Mouse (Mus musculus) regulatory T cell (primary cell): ENCODE measurements around the gene Map1a.

Source experiments
- in situ Hi-C: fragments of 300-600 bp; cut with MboI, MseI; formaldehyde crosslinking; loops from one replicate; pipeline ENCODE4 v1.15.1; 2025; ENCODE audit warnings: high pct_unique_total_duplicates

Gene Map1a

DNA sequence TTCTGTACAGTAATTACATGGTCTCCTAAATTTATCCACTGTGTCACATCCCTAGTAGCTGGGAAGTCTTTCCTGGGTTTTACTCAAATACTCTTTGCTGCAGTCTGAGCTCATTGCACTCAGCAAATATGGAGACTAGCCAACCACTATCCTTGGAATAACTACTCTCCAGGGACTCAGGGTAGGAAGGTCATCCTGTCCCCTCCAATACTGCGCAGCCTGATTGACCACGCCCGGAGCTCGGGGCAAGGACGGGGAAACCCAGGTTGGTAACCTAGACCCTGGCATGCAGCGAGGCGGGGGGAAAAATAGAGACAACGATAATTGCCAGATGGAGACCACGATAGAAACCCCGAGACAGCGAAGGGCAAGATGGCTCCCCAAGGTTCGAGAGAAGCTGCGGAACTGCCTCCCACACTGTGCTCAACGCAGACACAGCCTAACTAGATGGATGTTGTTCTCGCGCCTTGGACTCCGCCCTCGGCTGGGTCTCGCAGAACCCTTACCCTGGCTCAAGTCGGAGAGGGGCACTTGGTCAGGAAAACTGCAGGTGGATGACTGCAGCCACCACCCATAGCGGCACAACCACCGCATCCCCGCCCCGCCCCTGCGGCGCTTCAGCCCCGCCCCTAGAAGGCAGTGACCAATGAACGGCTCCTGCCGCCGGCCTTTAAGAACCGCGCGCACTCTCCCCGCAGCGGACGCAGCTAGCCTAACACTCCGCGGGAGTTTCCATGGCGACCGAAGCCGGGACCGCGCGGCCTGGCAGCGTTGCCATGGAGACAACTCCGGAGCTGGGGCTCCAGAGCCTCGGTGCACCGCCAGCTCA, at the start of gene Map1a:
Map1a (plus strand) TSS at position 700 of the 829 bp plus-strand sequence.
- in situ Hi-C loops = no loop called here

- in situ Hi-C loops = no loop called here
Measured at GRCm38 (mm10) chr2:121244099-121244498, 45.3 kb upstream of the Map1a start.

DNA sequence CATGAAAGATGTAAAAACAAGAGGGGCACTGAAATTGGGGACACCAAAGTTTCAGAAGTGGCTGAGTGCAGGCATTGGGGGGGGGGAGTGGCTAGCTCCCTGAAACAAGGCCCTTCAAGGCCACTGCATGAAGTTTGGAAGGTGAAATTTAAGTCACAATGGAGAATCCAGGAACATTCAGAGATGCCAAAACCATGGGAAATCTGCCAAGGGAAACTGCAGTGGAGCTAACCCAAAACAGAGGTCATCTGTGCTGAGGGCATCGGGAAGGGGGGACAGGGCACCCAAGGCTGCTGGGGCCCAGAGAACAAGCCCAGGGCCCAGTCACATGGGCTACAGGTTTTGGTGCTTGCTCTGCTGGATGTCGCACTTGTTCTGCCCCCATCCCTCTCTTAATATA, 39.6 kb upstream of the Map1a start:
- in situ Hi-C loops = no loop called here

GRCm38 (mm10) chr2:121268446-121268845, 21.0 kb upstream of the Map1a start:
- in situ Hi-C loops = no loop called here

DNA sequence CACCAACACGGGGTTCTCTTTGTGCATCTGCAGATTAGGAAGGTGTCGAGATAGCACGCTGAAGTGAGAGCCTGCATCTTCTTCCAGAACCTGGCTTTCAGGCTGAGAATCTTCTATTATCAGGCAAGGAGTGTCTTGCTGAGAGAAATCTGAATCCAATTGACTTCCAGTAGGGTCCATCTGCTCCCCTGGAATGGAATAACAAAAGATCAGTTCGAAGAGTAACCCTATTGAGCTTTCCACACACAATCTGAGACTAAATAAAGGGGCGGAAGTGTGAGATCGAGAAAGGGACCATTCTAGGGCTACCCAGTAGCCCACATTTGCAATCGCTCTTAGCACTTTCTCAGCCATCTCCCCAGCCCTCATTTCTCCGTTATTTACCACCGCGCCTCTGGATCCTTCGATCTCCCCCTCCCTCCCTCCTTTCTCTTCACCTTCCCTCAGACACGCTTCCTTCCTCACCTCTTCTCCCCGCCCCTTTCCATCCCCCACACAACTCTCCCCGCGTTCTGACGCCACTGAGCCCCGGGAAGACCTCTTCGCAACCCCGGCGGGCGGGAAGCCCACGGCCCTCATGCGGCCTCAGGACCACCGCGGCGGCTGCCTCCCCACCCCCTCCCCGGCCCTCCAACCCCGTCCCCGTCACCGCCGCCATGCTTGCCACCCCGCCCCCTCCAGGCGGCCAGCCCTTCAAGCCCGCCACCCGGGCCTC, 18.7 kb upstream of the Map1a start:
- in situ Hi-C loops = no loop called here

GRCm38 (mm10) chr2:121271236-121271927, 18.0 kb upstream of the Map1a start, which contains the start of gene Trp53bp1:
Gene Trp53bp1, minus strand, starts transcription at chr2:121271407.
- in situ Hi-C loops = no loop called here

DNA sequence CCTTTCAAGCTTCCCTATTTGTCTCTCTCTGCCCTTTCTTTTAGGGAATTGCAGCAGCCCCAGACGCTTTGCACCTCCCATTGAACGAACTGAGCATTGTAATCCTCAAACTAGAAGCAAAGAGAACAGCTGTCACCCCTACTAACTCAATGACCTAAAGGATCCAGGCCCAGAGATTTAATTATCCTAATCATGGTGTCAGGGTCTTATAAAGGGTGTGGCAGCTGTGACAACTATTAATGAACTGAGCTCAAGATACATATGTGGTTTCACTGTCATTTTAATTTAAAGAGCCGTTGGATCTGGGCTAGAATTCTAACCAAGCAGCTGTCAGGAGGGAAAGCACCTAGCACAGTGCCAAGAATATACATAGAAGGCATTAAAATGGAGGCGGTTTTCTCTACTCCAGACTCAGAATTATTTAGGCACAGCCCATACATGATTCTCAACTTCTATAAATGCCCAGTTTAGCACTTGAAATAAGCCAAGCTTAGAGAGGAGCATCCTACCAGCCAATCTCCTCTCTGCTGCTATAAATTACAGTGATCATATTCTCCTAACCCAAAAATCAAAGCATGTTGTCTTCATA, 17.4 kb upstream of the Map1a start:
- in situ Hi-C loops = no loop called here

GRCm38 (mm10) chr2:121287850-121288249, 1.6 kb upstream of the Map1a start:
- in situ Hi-C loops = no loop called here

DNA sequence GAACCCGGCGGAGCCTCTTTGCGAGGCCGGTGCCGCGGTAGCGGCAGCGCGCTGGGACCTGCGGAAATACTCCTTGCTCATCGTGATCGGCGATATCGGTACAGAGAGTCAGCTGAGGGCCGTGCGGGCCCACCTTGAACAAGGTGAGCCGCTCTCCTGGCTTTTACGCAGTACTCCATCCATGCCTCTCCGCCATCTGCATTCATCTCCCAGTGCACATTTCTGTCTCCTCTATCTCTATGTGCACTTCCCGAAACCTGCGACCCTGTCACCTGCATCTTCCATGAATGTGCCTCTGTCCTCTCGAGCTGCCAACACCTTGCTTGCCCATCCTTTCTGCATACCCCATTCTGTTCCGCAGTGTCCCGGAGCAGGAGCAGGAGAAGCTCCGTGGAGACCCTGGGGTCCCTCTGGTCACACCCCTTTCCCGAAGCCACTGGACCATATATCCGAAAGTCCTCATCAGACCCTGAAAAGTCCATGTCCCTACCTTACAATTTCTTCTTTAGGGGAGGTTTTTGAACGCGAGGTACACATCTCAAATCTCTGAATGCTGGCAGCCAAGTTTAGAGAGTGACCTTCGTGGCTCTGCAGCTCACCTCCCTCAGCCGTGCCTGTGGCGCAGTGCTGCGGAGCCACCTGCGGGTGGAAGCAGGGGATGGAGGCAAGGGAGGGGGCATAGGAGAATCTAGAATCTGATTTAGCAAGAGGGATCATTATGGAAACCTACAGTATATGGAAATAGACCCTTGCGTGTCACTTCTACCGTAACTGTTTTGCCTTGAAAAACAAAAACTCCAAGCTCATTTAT, 535 bp downstream of the Map1a start:
- in situ Hi-C loops = no loop called here

DNA sequence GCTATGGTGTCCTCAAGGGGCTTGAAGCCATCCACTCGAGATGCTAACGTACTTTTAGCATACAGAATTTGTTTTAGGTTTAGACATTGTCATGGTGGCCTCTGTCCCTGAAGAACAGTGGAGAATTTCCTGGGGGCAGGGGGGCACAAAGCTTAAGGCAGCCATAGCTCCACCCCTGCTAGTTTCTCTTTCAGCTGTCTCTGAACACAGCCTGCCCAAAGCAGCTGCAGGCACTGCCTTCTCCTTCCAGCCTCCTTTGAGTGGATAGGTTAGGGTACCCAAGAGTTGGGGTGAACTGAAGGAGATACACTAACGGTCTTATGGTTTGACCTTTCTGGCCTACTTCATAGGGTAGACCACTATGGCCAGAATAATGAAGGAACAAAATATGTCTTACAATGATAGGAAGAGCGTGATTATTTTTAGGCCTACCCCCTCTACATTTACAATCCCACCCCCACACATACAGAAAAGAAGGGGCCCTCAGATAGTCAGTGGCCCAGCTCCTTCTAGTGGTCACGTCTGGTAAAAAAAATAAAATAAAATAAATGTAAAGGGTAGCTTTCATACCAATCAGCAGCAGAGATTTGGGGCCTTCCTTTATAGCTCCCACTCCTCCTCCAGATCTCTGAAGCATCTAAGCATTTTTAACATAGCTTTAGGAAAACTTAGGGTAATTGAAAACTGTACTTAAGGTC, 3.1 kb downstream of the Map1a start:
- in situ Hi-C loops = no loop called here

- in situ Hi-C loops = no loop called here
Measured at GRCm38 (mm10) chr2:121294182-121294581, 4.8 kb downstream of the Map1a start.

GRCm38 (mm10) chr2:121294753-121295607, 5.6 kb downstream of the Map1a start:
- in situ Hi-C loops = no loop called here

- in situ Hi-C loops = no loop called here
Measured at GRCm38 (mm10) chr2:121295608-121296571, 6.5 kb downstream of the Map1a start.

DNA sequence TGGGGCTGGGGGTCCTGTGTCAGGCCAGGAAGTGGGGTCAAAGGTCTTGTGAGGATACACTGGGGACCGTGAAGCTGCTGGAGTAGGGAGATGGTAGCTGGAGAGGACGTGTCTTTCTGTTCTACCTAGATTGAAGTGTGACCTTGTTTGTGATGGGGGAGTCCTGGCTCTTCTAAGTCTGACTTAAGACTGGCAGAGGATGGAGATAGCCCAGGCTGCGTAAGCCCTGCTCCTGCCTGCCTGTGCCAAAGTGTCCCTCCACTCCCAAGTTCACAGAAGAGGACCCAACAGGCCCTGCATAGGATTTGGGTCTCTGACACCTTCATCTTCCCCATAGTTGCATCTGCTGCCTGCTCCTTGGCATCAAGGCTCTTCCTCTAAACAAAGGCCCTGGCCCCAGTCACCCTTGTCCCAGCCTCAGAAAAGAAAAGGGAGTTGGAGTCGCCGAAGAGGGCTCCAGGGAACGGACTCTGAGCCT, 7.4 kb downstream of the Map1a start:
- in situ Hi-C loops = no loop called here

- in situ Hi-C loops = no loop called here
Measured at GRCm38 (mm10) chr2:121297701-121298100, 8.3 kb downstream of the Map1a start.

DNA sequence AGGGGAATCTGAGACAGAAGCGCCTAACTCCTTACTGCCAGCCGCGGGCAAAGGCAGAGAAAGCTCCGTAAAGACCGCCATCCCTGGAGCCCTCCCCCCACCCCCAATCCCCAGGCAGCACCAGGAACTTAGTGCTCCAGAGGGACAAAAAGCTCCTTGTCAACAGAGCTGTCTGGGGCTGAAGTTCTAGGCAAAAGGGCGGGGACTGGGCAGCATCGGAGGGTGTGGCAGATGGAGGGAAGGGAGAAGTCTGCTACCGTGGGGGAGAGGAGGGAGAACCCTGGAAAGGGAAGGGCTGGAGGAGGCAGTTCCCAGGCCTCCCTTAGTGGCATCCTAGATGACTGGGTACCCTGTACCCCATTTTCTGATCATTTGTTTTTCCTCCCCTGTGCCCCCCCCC, 8.7 kb downstream of the Map1a start:
- in situ Hi-C loops = no loop called here

GRCm38 (mm10) chr2:121299471-121299870, 10.1 kb downstream of the Map1a start:
- in situ Hi-C loops = no loop called here

DNA sequence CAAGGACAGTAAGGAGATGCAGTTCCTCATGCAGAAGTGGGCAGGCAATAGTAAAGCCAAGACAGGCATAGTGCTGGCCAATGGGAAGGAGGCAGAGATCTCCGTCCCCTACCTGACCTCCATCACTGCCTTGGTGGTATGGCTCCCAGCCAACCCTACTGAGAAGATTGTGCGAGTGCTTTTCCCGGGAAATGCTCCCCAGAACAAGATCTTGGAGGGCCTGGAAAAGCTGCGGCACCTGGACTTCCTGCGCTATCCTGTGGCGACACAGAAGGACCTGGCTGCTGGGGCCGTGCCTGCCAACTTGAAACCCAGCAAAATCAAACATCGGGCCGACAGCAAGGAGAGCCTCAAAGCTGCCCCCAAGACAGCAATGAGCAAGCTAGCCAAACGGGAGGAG, 10.6 kb downstream of the Map1a start:
- in situ Hi-C loops = no loop called here
